Mouse (Mus musculus) neural tube, postnatal 0 days (tissue): Measurements from ENCODE around the gene Styx. TPM values are rescaled to one million over a fixed set of nuclear protein-coding genes. Genes with fewer than 3 reads are reported as not detected.

Experiments used
- microRNA-seq: library from miRNA; unstranded; fragments of <30 nt; microRNA quantifications from one replicate; pipeline ENCODE4, GENCODE M21; 2016
- polyA plus RNA-seq: library from polyadenylated mRNA; unstranded; fragments of >200 nt; fragmentation: Nextera tagmentation; extraction: Ambion mirVana; gene quantifications from 2 replicates; pipeline ENCODE4 v1.2.1, GENCODE M21; 2015

The Styx gene
- polyA plus RNA-seq, result 77.1 and 84.4 TPM in 2 replicates

GRCm38 (mm10) chr14:45350931-45351859 lies at the start of gene Styx:
TSS of gene Styx (plus strand) at chr14:45351093.

GRCm38 (mm10) chr14:45318426-45319236 lies 32.3 kb upstream of the Styx start, which contains the start of gene Ero1l:
TSS of gene Ero1l (minus strand) at chr14:45318771.

GRCm38 (mm10) chr14:45329589-45330181 lies 21.2 kb upstream of the Styx start, which contains the start of gene Psmc6:
TSS of gene Psmc6 (plus strand) at chr14:45329788.

GRCm38 (mm10) chr14:45404813-45405212 lies 53.9 kb downstream of the Styx start, which contains the start of gene Gnpnat1:
TSS of gene Gnpnat1 (minus strand) at chr14:45404913.

Small RNA genes within 50 kb of the gene (microRNA-seq; reads per million reads assigned to microRNA genes)
- not detected for gene Gm25353

Other genes with a start within 250 kb of the Styx start
- gene Gpr137c, start 131.4 kb upstream of the Styx start, polyA plus RNA-seq, result 16.7 and 17.1 TPM in 2 replicates
- 28.0 and 29.5 TPM in 2 replicates for gene Txndc16, start 130.8 kb upstream of the Styx start, polyA plus RNA-seq
- gene Ero1l, start 32.3 kb upstream of the Styx start, polyA plus RNA-seq, result 15.0 and 20.8 TPM in 2 replicates
- gene Psmc6, start 21.3 kb upstream of the Styx start, polyA plus RNA-seq, result 128 and 135 TPM in 2 replicates
- 23.0 and 23.9 TPM in 2 replicates for gene Gnpnat1, start 53.8 kb downstream of the Styx start, polyA plus RNA-seq
- 107 and 120 TPM in 2 replicates for gene Fermt2, start 179.0 kb downstream of the Styx start, polyA plus RNA-seq